Mouse (Mus musculus): ENCODE data around the gene Rerg. TPM values are rescaled to one million over a fixed set of nuclear protein-coding genes. Genes with fewer than 3 reads are reported as not detected.

Rerg gene
- total RNA-seq, 1 experiment = 1.1 TPM

DNA sequence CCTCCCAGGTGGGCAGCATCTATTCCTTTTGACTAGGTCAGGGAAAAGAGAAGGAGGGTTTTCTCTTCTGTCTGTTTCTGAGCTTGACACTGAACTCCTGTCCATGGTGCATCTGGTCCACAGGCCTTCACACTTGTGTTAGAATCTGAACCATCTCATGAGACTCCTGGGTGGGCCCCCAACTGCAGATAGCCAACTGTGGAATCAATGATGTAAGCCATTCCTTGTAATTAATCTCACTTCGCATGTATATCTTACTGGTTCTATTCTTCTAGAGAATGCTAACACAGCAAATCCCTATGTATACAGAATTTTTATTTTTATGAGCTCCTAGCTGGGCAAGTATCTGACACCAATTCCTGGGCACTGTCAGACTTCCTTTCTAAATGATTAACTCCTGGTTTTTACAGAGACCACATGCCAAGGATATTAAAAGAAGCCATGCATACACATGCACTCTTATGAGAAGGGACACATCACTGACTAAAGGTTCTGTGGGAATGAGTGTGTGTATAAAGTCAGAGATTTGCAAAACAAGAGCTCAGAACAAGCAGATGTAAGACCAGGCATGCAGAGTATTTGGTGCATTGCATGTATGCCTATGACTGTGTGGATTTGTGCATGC lies 53.3 kb downstream of the Rerg start:
- Histone ChIP-seq H3K36me3 (ENCODE audit: control insufficient read depth, insufficient read depth, low read length, poor library complexity, severe bottlenecking) (no peaks in the 10 kb centered on the region), H3K4me1 (ENCODE audit: control insufficient read depth in 2 of 2, insufficient read depth in 2 of 2, low read length in 2 of 2, poor library complexity in 1 of 2) (no peaks in the 10 kb centered on the region), H3K27ac (ENCODE audit: insufficient read depth, low read depth, low read length, poor library complexity, severe bottlenecking) (no peak overlapping the region), H3K9ac (ENCODE audit: insufficient read depth, low read depth, low read length, poor library complexity, severe bottlenecking) (no peak overlapping the region), H3K9me3 (ENCODE audit: control insufficient read depth, insufficient read depth, low read depth, low read length) (no peaks in the 10 kb centered on the region), H3K4me3 (ENCODE audit: insufficient read depth in 1 of 2, low read depth in 1 of 2, low read length in 2 of 2, poor library complexity in 1 of 2, severe bottlenecking in 1 of 2) (no peak overlapping the region)
- TF ChIP-seq ZC3H11A (IDR thresholded peaks at IDR 0.05; ENCODE audit: borderline replicate concordance, low read depth, low read length) (no peak), HCFC1 (IDR thresholded peaks at IDR 0.05; ENCODE audit: borderline replicate concordance, insufficient read depth, low read length) (no peak), MAFK (IDR thresholded peaks at IDR 0.05; ENCODE audit: insufficient read depth, low read depth, low read length) (no peak), ZNF384 (IDR thresholded peaks at IDR 0.05; ENCODE audit: low read depth, low read length) (no peak), CHD2 (IDR thresholded peaks at IDR 0.05; ENCODE audit: low read depth, low read length) (no peak)
- no peak for DNase-seq (ENCODE audit: low read depth, low spot score)
- in situ Hi-C loops (cut with MboI; ENCODE audit: low sequenced_read_pairs in 2 of 2, unreplicated experiment in 2 of 2) = no loop called here

- no peaks in the 10 kb centered on the region for H3K36me3 ChIP-seq (ENCODE audit: control insufficient read depth, insufficient read depth, low read length, poor library complexity, severe bottlenecking)
- no peak overlapping the region for H3K9ac ChIP-seq (ENCODE audit: insufficient read depth, low read depth, low read length, poor library complexity, severe bottlenecking)
- no peak for DNase-seq (ENCODE audit: low read depth, low spot score)
- no peaks in the 10 kb centered on the region for H3K9me3 ChIP-seq (ENCODE audit: control insufficient read depth, insufficient read depth, low read depth, low read length)
- no peak overlapping the region for H3K4me3 ChIP-seq (ENCODE audit: insufficient read depth in 1 of 2, low read depth in 1 of 2, low read length in 2 of 2, poor library complexity in 1 of 2, severe bottlenecking in 1 of 2)
- H3K27ac ChIP-seq (ENCODE audit: insufficient read depth, low read depth, low read length, poor library complexity, severe bottlenecking) = no peak overlapping the region
- H3K4me1 ChIP-seq (ENCODE audit: control insufficient read depth in 2 of 2, insufficient read depth in 2 of 2, low read length in 2 of 2, poor library complexity in 1 of 2) = no peaks in the 10 kb centered on the region
- in situ Hi-C loops (cut with MboI; ENCODE audit: low sequenced_read_pairs in 2 of 2, unreplicated experiment in 2 of 2) = no loop called here
- TF ChIP-seq ZC3H11A (IDR thresholded peaks at IDR 0.05; ENCODE audit: borderline replicate concordance, low read depth, low read length) = no peak
- no peak for TF ChIP-seq HCFC1 (IDR thresholded peaks at IDR 0.05; ENCODE audit: borderline replicate concordance, insufficient read depth, low read length)
- no peak for TF ChIP-seq MAFK (IDR thresholded peaks at IDR 0.05; ENCODE audit: insufficient read depth, low read depth, low read length)
- TF ChIP-seq ZNF384 (IDR thresholded peaks at IDR 0.05; ENCODE audit: low read depth, low read length) = no peak
- TF ChIP-seq CHD2 (IDR thresholded peaks at IDR 0.05; ENCODE audit: low read depth, low read length) = no peak
Observed at GRCm38 (mm10) chr6:137114859-137115258, 55.4 kb downstream of the Rerg start.

DNA sequence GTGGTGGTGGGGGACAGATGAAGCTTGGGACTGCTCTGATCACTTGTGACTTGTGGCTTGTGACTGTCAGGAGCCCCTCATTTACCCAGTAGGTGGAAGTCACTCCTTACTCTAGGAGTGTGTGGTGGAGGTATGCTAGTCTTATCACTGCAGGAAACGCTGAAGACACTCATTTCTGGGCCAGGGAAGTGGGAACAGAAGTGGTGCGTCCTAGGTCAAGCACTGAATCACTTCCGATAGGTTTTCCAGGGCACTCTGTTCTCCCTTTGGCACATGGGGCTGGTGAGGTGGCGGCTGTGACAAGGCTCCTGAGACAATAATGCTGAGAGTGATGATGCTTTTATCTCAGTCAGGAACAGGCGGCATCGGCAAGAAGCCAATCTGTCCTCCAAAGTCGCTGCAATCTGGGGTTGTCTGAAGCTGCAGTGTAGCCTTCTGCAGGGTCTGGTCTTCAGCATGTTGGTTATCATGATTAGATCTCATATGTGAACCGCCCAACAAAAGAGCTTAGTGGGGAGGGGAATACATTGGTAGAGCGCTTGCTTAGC lies 59.0 kb downstream of the Rerg start:
- no peak for DNase-seq (ENCODE audit: low read depth, low spot score)
- Histone ChIP-seq H3K9ac (ENCODE audit: insufficient read depth, low read depth, low read length, poor library complexity, severe bottlenecking) (no peak overlapping the region), H3K27ac (ENCODE audit: insufficient read depth, low read depth, low read length, poor library complexity, severe bottlenecking) (no peak overlapping the region), H3K4me3 (ENCODE audit: insufficient read depth in 1 of 2, low read depth in 1 of 2, low read length in 2 of 2, poor library complexity in 1 of 2, severe bottlenecking in 1 of 2) (no peak overlapping the region), H3K4me1 (ENCODE audit: control insufficient read depth in 2 of 2, insufficient read depth in 2 of 2, low read length in 2 of 2, poor library complexity in 1 of 2) (no peaks in the 10 kb centered on the region), H3K9me3 (ENCODE audit: control insufficient read depth, insufficient read depth, low read depth, low read length) (no peaks in the 10 kb centered on the region), H3K36me3 (ENCODE audit: control insufficient read depth, insufficient read depth, low read length, poor library complexity, severe bottlenecking) (no peaks in the 10 kb centered on the region)
- in situ Hi-C loops (cut with MboI; ENCODE audit: low sequenced_read_pairs in 2 of 2, unreplicated experiment in 2 of 2) = no loop called here
- TF ChIP-seq CHD2 (IDR thresholded peaks at IDR 0.05; ENCODE audit: low read depth, low read length) = no peak
- TF ChIP-seq HCFC1 (IDR thresholded peaks at IDR 0.05; ENCODE audit: borderline replicate concordance, insufficient read depth, low read length) = no peak
- no peak for TF ChIP-seq ZNF384 (IDR thresholded peaks at IDR 0.05; ENCODE audit: low read depth, low read length)
- no peak for TF ChIP-seq MAFK (IDR thresholded peaks at IDR 0.05; ENCODE audit: insufficient read depth, low read depth, low read length)
- no peak for TF ChIP-seq ZC3H11A (IDR thresholded peaks at IDR 0.05; ENCODE audit: borderline replicate concordance, low read depth, low read length)

DNA sequence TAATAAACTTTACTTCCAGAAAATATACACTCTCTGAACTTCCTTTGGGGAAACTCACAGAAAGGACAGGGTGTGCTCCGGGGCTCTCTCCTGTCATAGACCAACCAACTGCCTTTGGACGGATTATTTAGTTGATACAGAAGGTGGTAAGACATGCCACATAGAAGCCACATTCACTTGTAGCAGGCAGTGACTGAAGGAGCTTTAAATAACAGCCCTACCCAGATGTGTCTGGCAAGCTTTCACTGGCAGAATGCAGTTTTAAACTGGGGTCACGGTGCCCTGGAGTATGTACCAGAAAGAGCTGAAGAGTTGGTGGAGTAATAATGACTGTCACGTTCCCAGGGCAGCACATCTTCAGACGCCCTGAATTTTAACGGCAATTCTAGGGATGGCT lies 59.5 kb downstream of the Rerg start:
- DNase-seq (ENCODE audit: low read depth, low spot score) = no peak

More for the DNA sequence above, 59.5 kb downstream of the Rerg start:
- in situ Hi-C loops (cut with MboI; ENCODE audit: low sequenced_read_pairs in 2 of 2, unreplicated experiment in 2 of 2) = no loop called here
- Histone ChIP-seq H3K4me1 (ENCODE audit: control insufficient read depth in 2 of 2, insufficient read depth in 2 of 2, low read length in 2 of 2, poor library complexity in 1 of 2) (no peaks in the 10 kb centered on the region), H3K9ac (ENCODE audit: insufficient read depth, low read depth, low read length, poor library complexity, severe bottlenecking) (no peak overlapping the region), H3K4me3 (ENCODE audit: insufficient read depth in 1 of 2, low read depth in 1 of 2, low read length in 2 of 2, poor library complexity in 1 of 2, severe bottlenecking in 1 of 2) (no peak overlapping the region), H3K9me3 (ENCODE audit: control insufficient read depth, insufficient read depth, low read depth, low read length) (no peaks in the 10 kb centered on the region), H3K27ac (ENCODE audit: insufficient read depth, low read depth, low read length, poor library complexity, severe bottlenecking) (no peak overlapping the region), H3K36me3 (ENCODE audit: control insufficient read depth, insufficient read depth, low read length, poor library complexity, severe bottlenecking) (no peaks in the 10 kb centered on the region)
- TF ChIP-seq ZNF384 (IDR thresholded peaks at IDR 0.05; ENCODE audit: low read depth, low read length) = no peak
- TF ChIP-seq HCFC1 (IDR thresholded peaks at IDR 0.05; ENCODE audit: borderline replicate concordance, insufficient read depth, low read length) = no peak
- no peak for TF ChIP-seq CHD2 (IDR thresholded peaks at IDR 0.05; ENCODE audit: low read depth, low read length)
- no peak for TF ChIP-seq MAFK (IDR thresholded peaks at IDR 0.05; ENCODE audit: insufficient read depth, low read depth, low read length)
- no peak for TF ChIP-seq ZC3H11A (IDR thresholded peaks at IDR 0.05; ENCODE audit: borderline replicate concordance, low read depth, low read length)
